Mouse (Mus musculus) cerebellum, adult 9-11 months (tissue): ENCODE data around the gene Atp5e.

Experiments
- DNase-seq: peaks from one replicate; pipeline ENCODE4 v3.0.0; 2022

The Atp5e gene

GRCm38 (mm10) chr2:174413127-174413526 lies 50.8 kb downstream of the Atp5e start:
- no peak for DNase-seq
